Mouse (Mus musculus): ENCODE measurements at regions not wholly inside any gene's neighbourhood (a gene's known extent, or its start where the extent isn't known, plus 50 kb on each side); places are given as distances from the start of the nearest gene placed in this dataset.
A peak's percentile ranks its signal among the peaks of the same experiment; 100 is the strongest.

DNA sequence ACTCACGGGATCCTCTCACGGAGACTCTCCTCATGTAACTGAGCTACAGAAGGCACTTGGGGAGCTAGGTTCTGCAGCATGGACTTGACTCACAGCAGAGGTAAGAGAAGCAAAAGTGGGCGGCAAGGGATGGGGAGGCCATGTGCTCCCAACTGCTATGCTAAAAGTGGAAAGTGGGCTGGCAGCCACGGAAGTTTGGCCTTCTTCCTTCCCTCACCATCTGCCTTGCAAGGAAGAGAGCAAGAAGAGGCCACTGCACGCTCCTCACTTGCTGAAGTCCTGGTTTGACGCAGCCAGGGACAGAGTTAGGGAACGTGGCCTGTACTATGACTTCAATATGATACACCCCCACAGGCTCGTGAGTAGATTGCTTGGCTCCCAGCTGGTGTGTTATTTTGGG, 164.5 kb downstream of the Cyp26b1 start:
- Histone ChIP-seq H3K4me3 (replicated peaks; ENCODE audit: low read length) (no peak overlapping the region), H3K27me3 (replicated peaks; ENCODE audit: control insufficient read depth, insufficient read depth, low read length) (no peaks in the 10 kb centered on the region), H3K36me3 (ENCODE audit: control insufficient read depth, insufficient read depth) (no peaks in the 10 kb centered on the region), H3K27ac (ENCODE audit: low read length) (no peak overlapping the region), H3K4me2 (ENCODE audit: low read length) (no peak overlapping the region), H3K4me1 (replicated peaks; ENCODE audit: control insufficient read depth, insufficient read depth, low read length) (0 out of 2 replicates have a peak, but pooled peaks cover 3% of the 10 kb centered on the region), H3K9me3 (ENCODE audit: control insufficient read depth, low read length) (no peaks in the 10 kb centered on the region), H3K9ac (replicated peaks; ENCODE audit: low read depth, low read length) (no peak overlapping the region)
- WGBS: 78% methylated on average over 8 of the region's 8 CpGs
- ATAC-seq: no peak

DNA sequence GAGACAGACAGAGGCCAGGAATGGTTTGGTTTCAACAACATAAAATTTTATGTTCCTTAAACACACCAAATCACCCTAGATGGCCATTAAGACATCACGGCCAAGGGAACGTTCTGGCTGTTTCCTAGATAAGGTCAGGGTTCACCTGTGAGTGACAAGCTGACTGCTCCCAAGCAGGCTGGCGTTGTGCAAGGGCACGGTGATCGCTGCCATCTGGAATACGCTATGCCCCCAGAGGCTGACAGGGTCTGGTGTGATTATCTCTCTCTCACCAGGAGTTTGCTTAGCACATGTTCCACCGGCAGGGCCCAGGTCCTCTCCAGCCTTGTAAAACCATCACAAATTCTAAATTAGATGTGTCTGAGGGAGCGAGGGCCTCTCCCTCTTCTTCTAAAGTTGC, 167.0 kb downstream of the Cyp26b1 start:
- Histone ChIP-seq H3K4me3 (replicated peaks; ENCODE audit: low read length) (no peak overlapping the region), H3K9me3 (ENCODE audit: control insufficient read depth, low read length) (no peaks in the 10 kb centered on the region), H3K27ac (ENCODE audit: low read length) (no peak overlapping the region), H3K4me1 (replicated peaks; ENCODE audit: control insufficient read depth, insufficient read depth, low read length) (0 out of 2 replicates have a peak, but pooled peaks cover 3% of the 10 kb centered on the region), H3K27me3 (replicated peaks; ENCODE audit: control insufficient read depth, insufficient read depth, low read length) (no peaks in the 10 kb centered on the region), H3K9ac (replicated peaks; ENCODE audit: low read depth, low read length) (no peak overlapping the region), H3K36me3 (ENCODE audit: control insufficient read depth, insufficient read depth) (no peaks in the 10 kb centered on the region), H3K4me2 (ENCODE audit: low read length) (no peak overlapping the region)
- WGBS: 84% methylated on average over 8 of the region's 8 CpGs
- no peak for ATAC-seq

DNA sequence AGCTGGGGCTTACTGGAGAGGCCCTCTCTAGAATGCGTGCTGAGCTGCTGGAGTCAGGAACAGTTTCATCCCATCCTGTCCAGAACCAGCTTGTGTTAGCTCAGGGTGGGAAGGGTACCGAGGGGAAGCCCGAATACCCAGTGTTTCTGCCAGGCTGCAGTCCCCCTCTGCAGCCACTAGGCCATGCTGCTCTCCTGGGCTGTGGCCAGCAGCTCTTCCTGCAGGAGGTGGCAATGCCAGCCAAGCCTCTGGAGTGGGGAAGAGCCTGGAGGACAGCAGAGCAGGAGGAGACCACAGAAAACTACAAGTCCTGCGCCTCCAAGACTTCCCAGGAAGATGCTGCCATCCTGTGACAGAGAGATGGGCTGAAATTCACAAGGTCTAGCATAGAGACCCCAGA, 167.9 kb downstream of the Cyp26b1 start:
- 0 out of 2 replicates have a peak, but pooled peaks cover 3% of the 10 kb centered on the region for H3K4me1 ChIP-seq (replicated peaks; ENCODE audit: control insufficient read depth, insufficient read depth, low read length)
- H3K4me2 ChIP-seq (ENCODE audit: low read length): no peak overlapping the region
- 0 out of 2 replicates have a peak, but pooled peaks have one; percentile 47 for ATAC-seq
- no peak overlapping the region for H3K27ac ChIP-seq (ENCODE audit: low read length)
- H3K9ac ChIP-seq (replicated peaks; ENCODE audit: low read depth, low read length): no peak overlapping the region
- 43% methylated on average over 4 of the region's 4 CpGs for WGBS
- no peaks in the 10 kb centered on the region for H3K36me3 ChIP-seq (ENCODE audit: control insufficient read depth, insufficient read depth)
- no peak overlapping the region for H3K4me3 ChIP-seq (replicated peaks; ENCODE audit: low read length)
- H3K27me3 ChIP-seq (replicated peaks; ENCODE audit: control insufficient read depth, insufficient read depth, low read length): no peaks in the 10 kb centered on the region
- no peaks in the 10 kb centered on the region for H3K9me3 ChIP-seq (ENCODE audit: control insufficient read depth, low read length)

DNA sequence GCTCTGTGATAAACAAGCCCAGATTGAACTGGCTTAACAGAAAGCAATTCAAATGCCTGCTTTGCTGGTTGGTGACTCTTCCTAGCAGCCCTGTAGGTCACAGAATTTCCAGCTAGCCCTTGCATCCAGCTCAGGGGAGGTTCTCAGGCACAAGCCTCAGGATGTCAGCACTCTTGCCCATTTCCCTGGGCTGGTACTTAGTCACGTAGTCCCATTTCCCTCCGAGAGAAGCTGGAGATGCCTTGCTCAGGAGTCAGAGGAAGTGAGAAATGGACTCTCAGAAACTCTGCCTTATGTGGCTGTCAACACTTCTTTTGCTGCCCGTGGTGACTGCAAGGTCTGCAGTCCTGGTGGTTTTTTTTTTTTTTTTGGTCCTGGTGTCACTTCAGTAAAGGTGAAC, 170.8 kb downstream of the Cyp26b1 start:
- Histone ChIP-seq H3K4me2 (ENCODE audit: low read length) (no peak overlapping the region), H3K9me3 (ENCODE audit: control insufficient read depth, low read length) (no peaks in the 10 kb centered on the region), H3K4me1 (replicated peaks; ENCODE audit: control insufficient read depth, insufficient read depth, low read length) (no peaks in the 10 kb centered on the region), H3K27ac (ENCODE audit: low read length) (no peak overlapping the region), H3K4me3 (replicated peaks; ENCODE audit: low read length) (no peak overlapping the region), H3K27me3 (replicated peaks; ENCODE audit: control insufficient read depth, insufficient read depth, low read length) (no peaks in the 10 kb centered on the region), H3K9ac (replicated peaks; ENCODE audit: low read depth, low read length) (no peak overlapping the region), H3K36me3 (ENCODE audit: control insufficient read depth, insufficient read depth) (no peaks in the 10 kb centered on the region)
- WGBS: 66% methylated on average over 3 of the region's 3 CpGs
- no peak for ATAC-seq

DNA sequence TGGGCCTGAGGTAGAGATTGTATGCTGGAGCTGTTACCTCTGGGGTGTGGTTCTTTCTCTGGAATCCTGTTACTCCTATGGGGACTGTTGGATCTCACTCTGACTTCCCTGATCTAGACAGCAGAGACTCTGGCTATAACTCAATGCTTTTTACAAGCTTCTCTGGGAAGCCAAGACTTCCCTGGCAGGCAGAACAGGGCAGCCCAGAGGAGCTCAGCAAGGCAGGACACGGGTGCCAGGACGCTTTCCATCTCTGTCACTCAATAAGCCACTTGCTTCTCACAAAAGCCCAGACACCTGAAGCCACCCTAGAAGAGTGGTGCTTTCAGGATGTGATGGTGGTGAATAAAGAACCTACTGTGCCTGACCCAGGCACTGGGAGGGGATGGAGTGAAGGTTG, 174.0 kb downstream of the Cyp26b1 start:
- no peak for ATAC-seq
- no peaks in the 10 kb centered on the region for H3K4me1 ChIP-seq (replicated peaks; ENCODE audit: control insufficient read depth, insufficient read depth, low read length)
- WGBS: 77% methylated on average over 2 of the region's 2 CpGs
- no peaks in the 10 kb centered on the region for H3K36me3 ChIP-seq (ENCODE audit: control insufficient read depth, insufficient read depth)
- H3K9me3 ChIP-seq (ENCODE audit: control insufficient read depth, low read length): no peaks in the 10 kb centered on the region
- H3K27me3 ChIP-seq (replicated peaks; ENCODE audit: control insufficient read depth, insufficient read depth, low read length): no peaks in the 10 kb centered on the region
- no peak overlapping the region for H3K27ac ChIP-seq (ENCODE audit: low read length)
- H3K4me2 ChIP-seq (ENCODE audit: low read length): no peak overlapping the region
- no peak overlapping the region for H3K9ac ChIP-seq (replicated peaks; ENCODE audit: low read depth, low read length)
- H3K4me3 ChIP-seq (replicated peaks; ENCODE audit: low read length): no peak overlapping the region

DNA sequence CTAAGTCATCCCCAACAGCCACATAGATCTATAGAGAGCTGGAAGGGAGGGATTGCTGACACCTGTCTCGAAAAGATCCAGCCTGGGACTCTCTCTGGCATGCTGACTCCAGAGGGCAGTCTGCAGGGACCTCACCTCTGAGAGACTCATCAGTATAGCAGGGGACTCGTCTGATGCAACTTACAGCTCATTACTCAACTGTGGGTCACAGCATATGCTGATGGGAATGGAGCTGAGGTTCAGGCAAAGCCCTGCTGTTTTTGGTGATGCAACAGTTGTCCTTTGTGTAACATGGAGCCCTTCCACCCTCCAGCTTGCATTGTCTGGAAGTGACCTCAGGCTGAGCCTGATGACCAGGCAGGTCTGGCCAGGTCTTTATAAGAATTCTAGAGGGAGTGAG, 174.4 kb downstream of the Cyp26b1 start:
- Histone ChIP-seq H3K27me3 (replicated peaks; ENCODE audit: control insufficient read depth, insufficient read depth, low read length) (no peaks in the 10 kb centered on the region), H3K9me3 (ENCODE audit: control insufficient read depth, low read length) (no peaks in the 10 kb centered on the region), H3K36me3 (ENCODE audit: control insufficient read depth, insufficient read depth) (no peaks in the 10 kb centered on the region), H3K4me3 (replicated peaks; ENCODE audit: low read length) (no peak overlapping the region), H3K27ac (ENCODE audit: low read length) (no peak overlapping the region), H3K4me1 (replicated peaks; ENCODE audit: control insufficient read depth, insufficient read depth, low read length) (peaks cover 3% of the 10 kb centered on the region; the same call in 1 of the 2 replicates), H3K4me2 (ENCODE audit: low read length) (no peak overlapping the region), H3K9ac (replicated peaks; ENCODE audit: low read depth, low read length) (no peak overlapping the region)
- ATAC-seq: no peak
- WGBS: 72% methylated on average over 2 of the region's 2 CpGs

DNA sequence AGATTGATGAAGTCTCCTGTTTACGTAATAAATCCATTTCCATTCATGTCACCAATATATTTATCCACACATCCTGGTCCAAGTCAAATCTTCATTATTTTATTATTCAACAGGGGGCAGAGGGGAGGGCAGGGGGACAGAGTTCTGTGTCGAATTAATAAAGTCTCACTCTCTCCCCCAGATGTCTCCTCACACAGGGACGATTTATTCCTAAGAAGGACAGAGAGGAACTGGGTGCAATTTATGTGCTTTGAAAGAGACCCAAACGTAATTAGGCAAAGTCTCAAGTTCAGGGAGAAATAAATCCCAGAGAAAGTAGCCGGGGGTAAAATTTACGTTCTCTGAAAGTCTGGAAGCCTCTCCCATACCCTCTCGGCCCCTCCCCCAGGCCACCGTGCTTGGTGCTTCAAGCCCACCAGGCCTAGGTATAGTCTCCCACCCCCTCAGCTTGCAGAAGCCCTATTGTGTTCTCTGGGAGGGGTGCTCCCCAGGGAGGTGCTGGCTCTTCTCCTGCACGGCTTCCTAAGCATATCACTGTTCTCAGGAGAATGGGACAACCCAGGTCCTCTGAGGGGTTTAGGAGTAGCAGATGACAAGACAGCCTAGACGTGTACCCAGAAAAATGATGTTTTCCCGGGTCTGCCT, 176.6 kb downstream of the Cyp26b1 start:
- Histone ChIP-seq H3K27ac (ENCODE audit: low read length) (no peak overlapping the region), H3K9ac (replicated peaks; ENCODE audit: low read depth, low read length) (no peak overlapping the region), H3K27me3 (replicated peaks; ENCODE audit: control insufficient read depth, insufficient read depth, low read length) (no peaks in the 10 kb centered on the region), H3K4me1 (replicated peaks; ENCODE audit: control insufficient read depth, insufficient read depth, low read length) (peaks cover 4% of the 10 kb centered on the region; the same call in 1 of the 2 replicates), H3K4me3 (replicated peaks; ENCODE audit: low read length) (no peak overlapping the region), H3K36me3 (ENCODE audit: control insufficient read depth, insufficient read depth) (no peaks in the 10 kb centered on the region), H3K9me3 (ENCODE audit: control insufficient read depth, low read length) (no peaks in the 10 kb centered on the region), H3K4me2 (ENCODE audit: low read length) (no peak overlapping the region)
- ATAC-seq: no peak
- 55% methylated on average over 11 of the region's 11 CpGs for WGBS

DNA sequence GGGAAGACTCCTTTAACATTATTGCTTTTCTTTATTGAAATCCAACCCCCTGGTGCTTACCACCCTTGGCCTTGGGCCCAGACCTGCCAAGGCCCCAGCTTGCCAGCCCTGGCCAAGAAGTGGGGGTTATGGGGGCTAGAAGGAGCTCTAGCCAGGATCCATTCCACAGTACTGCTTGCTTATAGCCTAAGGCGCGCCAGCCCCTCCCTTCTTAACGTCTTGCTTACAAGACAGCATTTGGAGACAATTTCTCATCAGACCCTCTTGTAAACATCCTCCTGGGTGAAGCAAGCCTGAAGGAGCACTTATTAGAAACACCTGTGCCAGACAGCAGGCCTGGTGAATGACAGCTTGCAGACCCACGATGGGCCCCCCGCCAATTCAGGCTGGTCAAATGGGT, 179.3 kb downstream of the Cyp26b1 start:
- Histone ChIP-seq H3K9ac (replicated peaks; ENCODE audit: low read depth, low read length) (no peak overlapping the region), H3K36me3 (ENCODE audit: control insufficient read depth, insufficient read depth) (no peaks in the 10 kb centered on the region), H3K27me3 (replicated peaks; ENCODE audit: control insufficient read depth, insufficient read depth, low read length) (no peaks in the 10 kb centered on the region), H3K4me2 (ENCODE audit: low read length) (no peak overlapping the region), H3K4me3 (replicated peaks; ENCODE audit: low read length) (no peak overlapping the region), H3K4me1 (replicated peaks; ENCODE audit: control insufficient read depth, insufficient read depth, low read length) (peaks cover 4% of the 10 kb centered on the region; the same call in 1 of the 2 replicates), H3K9me3 (ENCODE audit: control insufficient read depth, low read length) (no peaks in the 10 kb centered on the region), H3K27ac (ENCODE audit: low read length) (no peak overlapping the region)
- 68% methylated on average over 5 of the region's 5 CpGs for WGBS
- ATAC-seq: no peak

DNA sequence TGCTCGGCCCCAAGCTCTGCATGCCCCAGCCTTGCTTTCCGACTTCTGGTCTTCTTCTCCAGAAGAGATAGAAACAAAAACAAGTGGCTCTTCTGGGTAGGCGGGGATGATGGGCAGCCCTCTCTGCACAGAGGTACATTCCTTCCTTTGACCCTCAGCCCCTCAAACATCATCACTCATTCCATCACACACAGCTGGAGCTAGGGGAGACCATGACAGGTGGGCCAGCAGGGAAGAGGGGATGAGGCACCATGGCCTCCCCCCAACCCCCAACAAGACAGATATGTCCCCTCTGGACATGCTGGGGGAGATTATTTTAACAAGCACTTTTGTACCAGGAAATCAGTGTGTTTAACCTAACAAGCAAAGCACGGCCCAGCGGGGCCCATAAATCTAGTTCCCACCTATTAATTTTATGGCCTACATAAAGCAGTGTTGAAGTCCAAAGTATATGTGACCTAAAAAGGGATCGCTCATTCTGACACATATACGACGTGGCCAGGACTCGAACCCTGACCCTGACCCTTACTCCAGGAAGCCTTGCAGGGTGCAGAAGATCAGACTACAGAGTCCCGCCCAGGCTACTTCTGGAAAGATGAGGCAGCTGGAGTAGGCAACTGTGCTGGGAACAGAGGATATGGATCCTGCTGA, 183.7 kb downstream of the Cyp26b1 start:
- H3K4me3 ChIP-seq (replicated peaks; ENCODE audit: low read length): no peak overlapping the region
- H3K27ac ChIP-seq (ENCODE audit: low read length): no peak overlapping the region
- peaks cover 4% of the 10 kb centered on the region; the same call in 1 of the 2 replicates for H3K4me1 ChIP-seq (replicated peaks; ENCODE audit: control insufficient read depth, insufficient read depth, low read length)
- no peaks in the 10 kb centered on the region for H3K27me3 ChIP-seq (replicated peaks; ENCODE audit: control insufficient read depth, insufficient read depth, low read length)
- no peak overlapping the region for H3K9ac ChIP-seq (replicated peaks; ENCODE audit: low read depth, low read length)
- no peak overlapping the region for H3K4me2 ChIP-seq (ENCODE audit: low read length)
- H3K9me3 ChIP-seq (ENCODE audit: control insufficient read depth, low read length): no peaks in the 10 kb centered on the region
- no peak for ATAC-seq
- H3K36me3 ChIP-seq (ENCODE audit: control insufficient read depth, insufficient read depth): no peaks in the 10 kb centered on the region
- WGBS: 91% methylated on average over 10 of the region's 10 CpGs
